Mouse (Mus musculus): Measurements from ENCODE around the gene Cep250. TPM values are rescaled to one million over a fixed set of nuclear protein-coding genes. Genes with fewer than 3 reads are reported as not detected.
"Not testable (repeated sequence)": the region's sequence is repeated elsewhere in the genome, so short reads cannot be mapped to it uniquely, and the experiment has no call there.

Gene Cep250
- polyA plus RNA-seq (2012; rRNA removed): 7.1 and 9.1 TPM in 2 replicates

DNA sequence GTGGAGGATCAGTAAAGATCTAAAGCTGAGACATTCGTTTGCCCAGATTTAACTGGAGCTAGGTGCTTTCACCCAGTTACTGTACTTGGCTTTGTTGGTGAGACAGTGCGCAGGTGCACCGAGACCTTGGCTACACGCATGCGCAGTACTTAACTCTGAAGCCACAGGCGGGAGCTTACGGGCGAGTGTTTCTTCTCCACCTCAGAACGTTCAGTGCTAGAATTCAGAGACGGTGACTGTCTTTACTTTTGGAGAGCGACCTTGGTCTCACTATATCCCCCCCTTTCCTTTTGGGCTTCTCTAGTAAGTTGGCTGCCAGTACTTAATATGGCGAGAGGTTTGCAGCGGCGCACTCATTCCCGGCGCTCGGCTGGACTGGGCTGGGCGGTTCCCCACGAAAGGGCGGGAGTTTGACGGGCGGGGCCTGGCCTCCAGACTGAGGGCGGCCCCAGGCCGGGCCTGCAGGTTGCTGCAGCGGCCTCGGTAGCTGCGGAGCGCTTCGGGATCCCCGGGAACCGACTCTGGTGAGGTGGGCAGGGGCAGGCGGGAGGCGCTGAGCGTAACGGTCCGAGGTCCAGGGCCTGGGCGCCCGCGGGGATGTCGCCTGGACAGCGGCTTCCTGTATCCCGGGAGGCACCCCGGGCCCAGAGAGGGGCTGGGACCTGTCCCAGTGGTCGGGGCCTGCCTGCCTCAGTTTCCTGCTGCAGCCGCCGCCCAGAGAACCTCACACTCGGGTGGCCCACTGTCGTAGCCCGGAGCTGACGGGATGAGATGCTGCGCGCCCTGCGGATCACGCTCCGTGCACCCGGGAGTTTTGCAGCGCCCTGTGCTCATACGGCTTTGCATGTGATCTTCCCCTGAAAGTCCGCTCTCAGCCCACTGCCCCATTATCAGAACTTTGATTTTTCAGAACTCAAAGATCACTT lies at the start of gene Cep250:
TSS of gene Cep250 (plus strand) at position 325 of the 926 bp plus-strand sequence.
- under 1% methylated on average over 59 of the region's 59 CpGs for WGBS
- TF ChIP-seq CTCF (IDR thresholded peaks at IDR 0.05; ENCODE audit: insufficient read depth, low read length) (no peak), POLR2A (IDR thresholded peaks at IDR 0.05; ENCODE audit: borderline replicate concordance, extremely low read depth, low read depth, low read length) (peak; percentile 60)
- H3K4me3 ChIP-seq (replicated peaks; ENCODE audit: extremely low read depth, low read depth, low read length): peak within 1 kb of the TSS; percentile 94
- no peaks in the 10 kb centered on the region; the same call in 1 of the 2 replicates for H3K4me1 ChIP-seq (ENCODE audit: control insufficient read depth, insufficient read depth, low read length)
- DNase-seq: peak; percentile 89

DNA sequence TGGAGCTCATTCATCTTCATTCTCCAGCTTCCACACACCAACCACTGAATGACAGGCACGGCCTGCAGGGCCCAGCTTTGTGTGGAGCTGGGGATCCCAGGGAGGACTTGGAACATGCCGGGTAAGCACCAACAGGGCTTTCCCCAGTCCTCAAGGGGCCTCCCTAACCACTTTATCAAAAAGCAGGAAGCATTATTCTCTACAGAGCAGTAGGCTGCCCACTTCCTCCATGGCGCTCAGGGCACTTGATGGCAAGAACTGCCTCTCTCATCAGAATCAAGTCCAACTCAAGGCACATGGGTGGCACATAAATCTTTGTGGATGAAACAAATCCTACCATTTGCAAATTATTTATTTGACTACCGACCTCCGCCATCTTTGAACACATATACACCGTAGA lies 41.6 kb upstream of the Cep250 start:
- WGBS: 83% methylated on average over 6 of the region's 6 CpGs
- no peak for TF ChIP-seq CTCF (IDR thresholded peaks at IDR 0.05; ENCODE audit: insufficient read depth, low read length)
- no peak for TF ChIP-seq POLR2A (IDR thresholded peaks at IDR 0.05; ENCODE audit: borderline replicate concordance, extremely low read depth, low read depth, low read length)
- no peak for DNase-seq
- Histone ChIP-seq H3K4me1 (ENCODE audit: control insufficient read depth, insufficient read depth, low read length) (no peaks in the 10 kb centered on the region), H3K4me3 (replicated peaks; ENCODE audit: extremely low read depth, low read depth, low read length) (no peak overlapping the region)

DNA sequence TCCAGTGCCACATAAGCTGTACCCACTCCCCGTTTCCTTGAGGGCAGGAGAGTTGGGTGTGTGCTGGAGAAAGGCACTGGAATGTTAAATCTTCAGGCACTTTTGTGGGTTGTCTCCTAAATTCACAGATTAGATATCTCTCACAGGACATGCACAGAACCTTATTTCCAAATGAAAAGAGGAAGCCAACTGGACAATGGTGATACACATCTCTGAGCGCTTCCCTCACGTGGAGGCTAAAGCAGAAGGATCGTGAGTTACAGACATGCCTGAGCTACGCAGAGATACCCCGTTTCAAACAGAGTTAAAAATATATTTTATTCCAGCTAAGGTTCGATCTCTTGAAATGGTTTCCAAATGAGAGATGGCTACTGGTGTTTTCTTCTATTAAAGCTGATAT lies 33.1 kb upstream of the Cep250 start:
- no peaks in the 10 kb centered on the region for H3K4me1 ChIP-seq (ENCODE audit: control insufficient read depth, insufficient read depth, low read length)
- H3K4me3 ChIP-seq (replicated peaks; ENCODE audit: extremely low read depth, low read depth, low read length): no peak overlapping the region
- 94% methylated on average over 7 of the region's 7 CpGs for WGBS
- DNase-seq: no peak
- no peak for TF ChIP-seq CTCF (IDR thresholded peaks at IDR 0.05; ENCODE audit: insufficient read depth, low read length)
- TF ChIP-seq POLR2A (IDR thresholded peaks at IDR 0.05; ENCODE audit: borderline replicate concordance, extremely low read depth, low read depth, low read length): no peak

DNA sequence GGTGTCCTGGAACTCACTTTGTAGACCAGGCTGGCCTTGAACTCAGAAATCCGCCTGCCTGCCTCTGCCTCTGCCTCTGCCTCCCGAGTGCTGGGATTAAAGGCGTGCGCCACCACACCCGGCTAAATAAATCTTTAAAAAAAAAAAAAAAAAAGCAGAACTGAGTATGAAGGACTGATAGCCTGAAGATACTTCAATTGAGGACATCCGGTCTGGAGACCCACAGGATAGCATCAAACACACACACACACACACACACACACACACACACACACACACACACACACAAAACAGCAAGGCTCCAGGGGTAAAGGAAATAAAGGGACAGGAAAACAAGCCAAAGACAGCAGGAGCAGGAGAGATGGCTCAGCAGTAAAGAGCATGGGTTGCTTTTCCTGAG lies 31.0 kb upstream of the Cep250 start:
- DNase-seq; H3K4me1 ChIP-seq (ENCODE audit: control insufficient read depth, insufficient read depth, low read length); H3K4me3 ChIP-seq (replicated peaks; ENCODE audit: extremely low read depth, low read depth, low read length): not testable (repeated sequence)
- 88% methylated on average over 6 of the region's 6 CpGs for WGBS

DNA sequence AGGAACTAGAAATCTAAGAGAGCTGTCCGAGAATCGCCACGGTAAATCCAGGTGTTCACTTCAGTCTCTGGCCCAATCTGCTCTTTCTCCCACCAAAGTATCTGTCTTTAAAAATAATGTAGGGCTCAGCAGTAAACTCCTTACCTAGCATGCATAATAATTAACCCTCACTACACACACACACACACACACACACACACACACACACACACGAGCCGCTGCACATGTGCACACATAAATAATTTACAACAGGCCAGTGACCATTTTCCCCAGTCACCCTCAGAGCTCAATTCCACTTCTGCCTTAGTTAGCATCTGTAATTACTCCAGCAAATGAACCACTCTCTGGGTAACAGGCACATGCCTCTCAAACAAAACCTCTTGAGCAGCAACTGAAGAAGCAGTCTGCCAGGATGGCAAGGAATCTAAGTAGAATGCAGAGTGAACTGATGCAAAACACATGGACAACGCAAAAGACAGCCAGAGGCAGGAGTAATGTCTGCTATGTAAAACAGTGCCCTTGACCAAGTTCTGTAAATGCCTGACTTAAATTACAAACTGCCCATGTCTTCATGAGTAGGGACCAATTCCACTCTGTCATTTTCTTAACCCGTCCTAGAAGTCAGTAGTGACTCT lies 27.4 kb upstream of the Cep250 start:
- TF ChIP-seq CTCF (IDR thresholded peaks at IDR 0.05; ENCODE audit: insufficient read depth, low read length) (no peak), POLR2A (IDR thresholded peaks at IDR 0.05; ENCODE audit: borderline replicate concordance, extremely low read depth, low read depth, low read length) (no peak)
- DNase-seq: no peak
- 66% methylated on average over 7 of the region's 7 CpGs for WGBS
- no peak overlapping the region for H3K4me3 ChIP-seq (replicated peaks; ENCODE audit: extremely low read depth, low read depth, low read length)
- peaks cover 6% of the 10 kb centered on the region; the same call in 1 of the 2 replicates for H3K4me1 ChIP-seq (ENCODE audit: control insufficient read depth, insufficient read depth, low read length)

DNA sequence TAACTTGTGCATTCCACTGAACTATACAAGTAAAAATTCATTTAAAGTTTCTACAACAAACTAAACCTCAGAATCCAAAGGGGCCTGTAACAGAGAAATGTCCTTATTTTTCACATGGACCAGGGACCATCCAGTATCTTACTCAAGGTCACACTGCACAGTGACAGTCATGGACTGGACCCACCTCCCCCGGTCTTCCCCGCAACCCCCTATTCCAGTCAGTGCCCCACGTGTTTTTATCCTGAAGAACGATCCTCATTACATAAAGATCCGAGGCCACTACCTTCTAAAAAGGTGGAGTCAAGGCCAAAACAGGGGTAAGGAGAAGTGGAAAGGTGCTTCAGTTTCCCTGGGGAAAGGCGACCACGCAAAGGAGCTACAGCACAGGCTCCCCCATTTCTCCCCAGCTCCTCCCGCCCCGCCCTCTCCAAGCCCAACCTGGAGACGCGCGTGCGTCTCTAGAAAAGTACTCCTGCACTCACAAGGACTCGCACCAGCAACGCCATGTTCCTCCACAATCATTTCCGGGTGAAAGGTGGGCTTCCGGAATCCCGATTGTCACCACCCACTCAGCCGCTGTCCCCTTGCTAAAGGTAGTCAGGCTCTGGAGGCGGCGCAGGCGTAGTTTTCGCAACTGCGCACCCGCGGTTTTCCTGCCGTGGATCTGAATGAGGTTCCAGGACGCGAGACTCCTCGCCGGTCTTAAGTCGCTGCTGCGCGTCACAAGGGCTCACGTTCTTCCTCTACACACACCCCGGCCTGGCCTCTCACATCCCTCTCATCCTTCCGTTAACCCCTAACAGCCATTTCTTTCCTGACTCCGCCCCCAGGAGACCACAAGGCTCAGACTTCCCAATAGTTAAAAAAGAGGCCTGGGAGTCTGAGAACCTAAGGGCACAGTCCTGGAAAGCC lies 26.5 kb upstream of the Cep250 start, which contains the start of gene Uqcc1:
TSS of gene Uqcc1 (minus strand) at position 780 of the 912 bp plus-strand sequence.
- TF ChIP-seq POLR2A (IDR thresholded peaks at IDR 0.05; ENCODE audit: borderline replicate concordance, extremely low read depth, low read depth, low read length) (peak; percentile 85; the same call in 1 of the 2 replicates), CTCF (IDR thresholded peaks at IDR 0.05; ENCODE audit: insufficient read depth, low read length) (no peak)
- WGBS: under 1% methylated on average over 38 of the region's 38 CpGs
- Histone ChIP-seq H3K4me3 (replicated peaks; ENCODE audit: extremely low read depth, low read depth, low read length) (peak within 1 kb of the TSS; percentile 81), H3K4me1 (ENCODE audit: control insufficient read depth, insufficient read depth, low read length) (peaks cover 6% of the 10 kb centered on the region; the same call in 1 of the 2 replicates)
- DNase-seq: peak; percentile 87

DNA sequence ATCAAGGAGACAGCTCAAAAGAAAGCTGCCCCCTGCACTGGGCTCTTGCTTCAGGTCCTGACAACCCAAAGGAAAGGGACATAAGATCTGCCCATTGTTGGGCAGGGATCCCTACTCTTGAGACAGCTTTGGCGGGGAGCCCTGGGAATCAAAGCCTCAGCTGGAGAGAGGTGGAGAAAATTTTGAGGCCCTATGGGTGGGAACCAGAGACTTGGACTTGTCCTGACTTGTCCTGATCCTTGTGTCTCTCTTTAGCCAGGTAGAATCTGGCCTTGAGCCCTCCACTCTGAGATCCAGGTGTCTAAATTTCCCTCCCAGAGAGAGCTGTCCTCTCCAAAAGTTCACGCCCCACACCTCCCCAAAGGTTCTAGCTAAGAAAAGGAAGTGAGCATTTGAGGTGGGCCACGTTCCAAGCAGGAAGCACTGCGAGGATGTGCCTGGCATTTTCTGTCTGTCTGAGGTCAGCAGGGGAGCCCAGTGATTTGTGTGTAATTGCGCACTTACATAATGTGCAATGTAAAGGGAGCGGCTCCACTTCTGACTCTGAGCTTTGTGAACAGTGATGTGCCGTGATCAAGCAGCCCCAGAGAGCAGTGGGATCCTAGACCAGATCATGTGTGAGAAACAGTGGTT lies 16.2 kb upstream of the Cep250 start:
- no peak for DNase-seq
- 43% methylated on average over 7 of the region's 7 CpGs for WGBS
- TF ChIP-seq CTCF (IDR thresholded peaks at IDR 0.05; ENCODE audit: insufficient read depth, low read length): no peak
- Histone ChIP-seq H3K4me3 (replicated peaks; ENCODE audit: extremely low read depth, low read depth, low read length) (no peak overlapping the region), H3K4me1 (ENCODE audit: control insufficient read depth, insufficient read depth, low read length) (no peaks in the 10 kb centered on the region)

DNA sequence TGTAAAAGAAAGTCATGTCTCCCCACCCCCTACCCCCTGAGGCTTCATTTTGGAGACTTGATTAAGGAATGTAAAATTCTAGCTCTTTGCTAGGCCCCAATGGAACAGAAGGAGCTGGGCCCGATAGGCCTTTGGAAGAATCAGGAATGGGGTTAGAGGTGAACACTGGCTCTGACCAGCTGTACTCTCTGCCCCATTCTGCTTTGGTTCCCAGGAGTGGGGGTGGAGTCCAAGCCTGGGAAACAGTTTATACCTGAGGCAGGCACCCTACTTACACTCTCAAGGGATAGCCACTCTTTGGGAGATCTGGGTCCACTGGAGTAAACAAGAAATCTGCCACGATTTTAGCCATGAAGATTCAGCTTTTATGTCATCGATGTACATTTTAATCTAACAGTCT lies 15.6 kb upstream of the Cep250 start, which contains the start of gene Gm15557:
TSS of gene Gm15557 (plus strand) at position 48 of the 400 bp plus-strand sequence.
- no peak within 1 kb of the TSS for H3K4me3 ChIP-seq (replicated peaks; ENCODE audit: extremely low read depth, low read depth, low read length)
- WGBS: 86% methylated on average over 3 of the region's 3 CpGs
- H3K4me1 ChIP-seq (ENCODE audit: control insufficient read depth, insufficient read depth, low read length): no peaks in the 10 kb centered on the region
- DNase-seq: no peak
- TF ChIP-seq POLR2A (IDR thresholded peaks at IDR 0.05; ENCODE audit: borderline replicate concordance, extremely low read depth, low read depth, low read length): no peak
- no peak for TF ChIP-seq CTCF (IDR thresholded peaks at IDR 0.05; ENCODE audit: insufficient read depth, low read length)
